Mouse (Mus musculus) frontal cortex, postnatal 25 days (tissue): Measurements from ENCODE around the gene Ska2.

Source experiments
- DNase-seq, 2 experiments: peaks; one replicate each; pipeline ENCODE4 v3.0.0; 2022; ENCODE audit warnings: low spot score in 2 of 2

Gene Ska2

DNA sequence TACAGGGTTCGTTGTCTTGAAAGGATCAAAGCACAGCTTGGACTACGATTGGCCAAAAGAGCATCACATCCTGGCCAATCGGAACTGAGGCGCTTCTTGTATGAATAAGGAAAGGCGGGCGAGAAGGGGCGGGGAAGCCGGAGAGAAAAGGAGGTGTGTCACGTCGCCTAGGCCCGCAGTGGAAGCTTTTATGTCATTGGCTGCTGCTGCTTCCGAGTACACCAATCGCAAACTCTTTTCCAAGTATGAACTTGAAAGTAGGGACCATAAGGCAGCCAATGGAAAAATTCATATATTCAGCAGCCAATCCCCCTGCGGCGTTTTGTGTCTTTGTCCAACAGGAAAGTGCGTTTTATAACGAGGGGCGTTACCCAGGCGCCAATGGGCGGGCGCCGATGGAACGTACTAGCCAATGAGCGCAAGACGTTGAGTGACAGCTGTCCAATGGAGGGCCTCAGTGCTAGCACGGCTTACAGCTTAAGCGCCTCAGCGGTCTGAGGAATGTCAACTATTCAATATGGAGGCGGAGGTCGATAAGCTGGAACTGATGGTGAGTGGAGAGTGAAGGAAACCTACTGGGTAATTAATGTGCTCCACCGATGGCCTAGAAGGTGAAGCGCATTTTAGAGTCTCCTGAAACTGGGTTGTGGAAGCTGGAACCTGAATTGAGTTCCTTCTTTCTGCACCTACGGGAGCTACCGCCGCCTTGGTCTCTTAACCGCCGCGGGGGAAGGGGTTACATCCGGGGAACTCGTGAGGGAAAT lies at the start of gene Ska2:
Gene Ska2 (plus strand): TSS at position 480 of the 764 bp plus-strand sequence.
- DNase-seq: peak; percentile 95 to 96

GRCm38 (mm10) chr11:87060410-87060809 lies 48.6 kb upstream of the Ska2 start:
- no peak for DNase-seq

GRCm38 (mm10) chr11:87062087-87062486 lies 46.9 kb upstream of the Ska2 start:
- no peak for DNase-seq

GRCm38 (mm10) chr11:87073343-87073865 lies 35.6 kb upstream of the Ska2 start:
- peak; percentile 59 to 60 for DNase-seq

DNA sequence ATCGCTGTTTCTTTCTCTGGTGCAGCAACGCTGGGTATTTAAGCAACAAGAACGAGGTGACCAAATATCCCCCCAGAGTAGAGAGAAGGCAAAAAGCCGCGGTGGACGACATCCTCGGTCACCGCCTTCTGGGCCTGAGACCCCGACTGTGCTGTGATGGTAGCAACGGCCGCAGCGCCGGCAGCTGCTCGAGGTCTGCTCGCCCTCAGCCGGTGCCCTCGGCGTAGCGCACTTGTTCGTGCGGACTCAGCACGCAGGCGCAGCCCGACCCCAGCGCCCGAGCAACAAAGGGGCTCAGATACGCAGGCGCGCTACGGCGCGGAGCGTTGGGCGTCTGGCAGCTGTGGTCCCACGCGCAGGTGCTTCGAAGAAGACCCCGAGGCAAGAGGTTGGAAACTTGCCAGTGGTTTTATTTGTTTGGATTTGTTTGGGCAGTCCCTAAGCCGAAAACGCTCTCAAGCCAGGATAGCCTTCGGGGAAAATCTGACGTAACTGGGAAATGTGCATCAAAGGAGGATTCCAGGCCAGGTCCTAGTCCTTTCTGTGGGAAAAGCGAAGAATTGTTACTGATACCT lies 35.1 kb upstream of the Ska2 start, which contains the start of gene Gdpd1:
Gene Gdpd1 (minus strand): TSS at position 197 of the 575 bp plus-strand sequence.
- peak; percentile 78 to 83 for DNase-seq

- DNase-seq: no peak
These were observed 25.3 kb upstream of the Ska2 start for GRCm38 (mm10) chr11:87083712-87084111.

GRCm38 (mm10) chr11:87085461-87085860 lies 23.6 kb upstream of the Ska2 start:
- DNase-seq: no peak

DNA sequence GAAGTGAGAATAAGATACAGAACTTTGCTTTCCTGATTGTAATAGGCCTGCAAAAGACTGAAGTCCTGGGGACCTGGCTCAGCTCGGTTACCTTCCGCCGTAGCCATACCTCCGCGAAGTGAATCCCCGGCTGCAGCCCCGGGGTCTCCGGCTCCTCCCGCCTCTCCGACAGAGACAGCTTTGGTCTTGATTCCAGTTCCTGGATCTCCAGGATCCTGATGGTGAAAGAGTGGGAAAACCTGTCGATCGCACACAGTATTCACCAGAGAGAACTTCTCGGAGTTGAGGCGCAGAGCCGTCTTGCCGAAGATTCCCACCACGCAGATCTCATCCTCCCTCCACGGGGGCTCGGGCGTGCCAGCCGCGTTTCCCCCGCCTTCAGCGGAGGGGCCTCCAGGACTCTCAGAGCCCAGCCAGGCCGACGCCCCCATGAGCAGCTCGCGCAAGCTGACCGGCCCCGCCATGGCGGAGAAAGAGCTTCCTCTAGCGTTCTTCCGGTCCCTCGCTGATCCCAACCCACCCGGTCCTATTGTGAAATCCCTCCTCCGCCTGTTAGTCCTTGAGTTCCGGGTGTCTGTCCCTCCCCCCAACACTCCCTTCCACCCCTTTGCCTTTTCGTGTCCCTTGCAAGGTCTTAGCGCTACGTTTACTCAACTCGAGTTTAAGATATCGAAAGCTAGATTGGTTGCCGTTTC lies 22.6 kb upstream of the Ska2 start, which contains the start of gene Smg8:
Gene Smg8 (minus strand): TSS at position 485 of the 695 bp plus-strand sequence.
- DNase-seq: peak; percentile 67 to 69

GRCm38 (mm10) chr11:87087142-87087541 lies 21.9 kb upstream of the Ska2 start:
- DNase-seq: no peak

GRCm38 (mm10) chr11:87108409-87108754 lies 652 bp upstream of the Ska2 start, which contains the start of gene Prr11:
Gene Prr11, minus strand, starts transcription at chr11:87108708.
- DNase-seq: no peak

DNA sequence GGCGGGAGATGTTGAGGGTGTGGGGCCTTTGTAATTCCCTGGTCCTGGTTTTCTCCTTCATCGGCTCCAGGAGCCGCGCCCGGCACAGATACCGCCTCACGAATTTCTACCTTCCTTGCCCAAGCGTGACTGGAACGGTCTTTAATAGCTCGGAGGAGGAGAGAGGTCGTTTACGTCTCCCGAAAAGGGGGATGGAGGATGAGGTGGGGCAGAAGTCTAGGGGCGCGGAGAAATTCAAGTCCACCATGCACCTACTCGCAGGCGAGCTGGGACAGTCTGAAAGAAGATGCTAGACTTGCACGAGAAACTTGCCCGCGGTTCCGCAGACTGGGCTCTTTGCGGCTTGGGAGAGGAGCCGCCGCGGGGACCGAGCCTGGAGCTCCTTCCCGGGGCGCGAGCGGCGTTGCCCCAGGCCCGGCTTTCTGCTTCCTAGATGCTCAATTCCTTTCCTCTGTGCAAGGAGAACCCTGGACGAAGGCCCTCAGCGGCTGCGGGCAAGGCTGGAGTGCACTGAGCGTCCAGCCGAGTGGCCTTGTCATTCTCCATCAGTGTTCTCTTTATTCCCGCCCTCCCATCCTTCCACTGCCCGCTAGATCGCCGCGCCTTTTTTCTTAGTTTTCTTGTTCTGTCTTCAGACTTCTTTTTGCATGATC lies 611 bp downstream of the Ska2 start:
- no peak for DNase-seq

DNA sequence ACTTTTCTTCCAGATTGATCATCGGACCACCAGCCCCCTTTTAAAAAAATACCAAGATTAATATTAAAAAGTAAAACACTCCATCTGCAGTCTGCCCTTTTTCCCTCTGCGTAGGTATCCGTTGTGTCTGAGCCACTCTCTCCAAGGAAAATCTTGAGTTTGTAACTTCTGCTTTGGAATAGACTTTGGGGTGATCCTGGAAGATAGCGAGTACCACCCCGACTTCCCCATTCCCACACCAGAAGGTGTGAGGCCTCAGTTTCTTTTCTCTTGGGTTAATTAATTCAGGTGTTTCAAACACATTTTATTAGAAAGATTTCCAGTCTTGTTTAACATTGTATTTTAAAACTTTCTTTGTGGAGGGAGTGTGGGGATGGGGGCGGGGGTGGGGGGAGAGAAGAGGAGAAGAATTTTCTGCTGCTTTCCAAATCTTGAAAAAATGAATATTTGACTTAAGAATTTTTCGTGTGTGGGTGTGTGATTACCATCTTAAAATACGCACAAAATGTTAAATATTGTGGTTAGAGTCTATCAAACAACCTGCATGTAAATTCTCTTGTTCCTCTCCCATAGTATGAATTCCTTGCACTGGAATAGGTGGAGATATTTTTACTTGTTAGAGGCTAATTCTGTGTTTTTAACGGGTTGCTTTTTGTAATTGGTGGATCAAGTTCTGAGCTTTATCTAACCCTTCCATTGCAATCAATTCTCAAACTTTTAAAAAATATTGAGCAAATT lies 1.3 kb downstream of the Ska2 start:
- no peak for DNase-seq

- DNase-seq: no peak
These were observed 12.8 kb downstream of the Ska2 start for GRCm38 (mm10) chr11:87121864-87122263.

DNA sequence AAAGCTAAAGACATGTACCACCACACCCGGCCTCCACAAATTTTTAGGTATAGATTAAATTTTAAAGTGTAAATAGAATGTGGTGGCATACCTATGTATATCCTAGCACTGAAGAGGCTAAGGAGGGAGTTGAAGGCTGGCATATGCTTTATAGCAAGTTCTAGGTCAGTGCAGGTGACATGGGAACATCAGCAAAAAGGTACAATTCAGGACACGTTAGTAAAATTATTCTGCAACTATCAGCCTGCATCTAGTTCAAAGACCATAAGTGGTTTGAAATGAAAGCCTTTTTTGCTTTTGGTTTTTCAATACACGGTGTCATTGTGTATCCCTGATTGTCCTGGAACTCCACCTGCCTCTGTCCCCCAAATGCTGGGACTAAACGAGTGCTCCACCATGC lies 16.5 kb downstream of the Ska2 start:
- no peak for DNase-seq

GRCm38 (mm10) chr11:87126281-87126823 lies 17.3 kb downstream of the Ska2 start:
- no peak for DNase-seq

DNA sequence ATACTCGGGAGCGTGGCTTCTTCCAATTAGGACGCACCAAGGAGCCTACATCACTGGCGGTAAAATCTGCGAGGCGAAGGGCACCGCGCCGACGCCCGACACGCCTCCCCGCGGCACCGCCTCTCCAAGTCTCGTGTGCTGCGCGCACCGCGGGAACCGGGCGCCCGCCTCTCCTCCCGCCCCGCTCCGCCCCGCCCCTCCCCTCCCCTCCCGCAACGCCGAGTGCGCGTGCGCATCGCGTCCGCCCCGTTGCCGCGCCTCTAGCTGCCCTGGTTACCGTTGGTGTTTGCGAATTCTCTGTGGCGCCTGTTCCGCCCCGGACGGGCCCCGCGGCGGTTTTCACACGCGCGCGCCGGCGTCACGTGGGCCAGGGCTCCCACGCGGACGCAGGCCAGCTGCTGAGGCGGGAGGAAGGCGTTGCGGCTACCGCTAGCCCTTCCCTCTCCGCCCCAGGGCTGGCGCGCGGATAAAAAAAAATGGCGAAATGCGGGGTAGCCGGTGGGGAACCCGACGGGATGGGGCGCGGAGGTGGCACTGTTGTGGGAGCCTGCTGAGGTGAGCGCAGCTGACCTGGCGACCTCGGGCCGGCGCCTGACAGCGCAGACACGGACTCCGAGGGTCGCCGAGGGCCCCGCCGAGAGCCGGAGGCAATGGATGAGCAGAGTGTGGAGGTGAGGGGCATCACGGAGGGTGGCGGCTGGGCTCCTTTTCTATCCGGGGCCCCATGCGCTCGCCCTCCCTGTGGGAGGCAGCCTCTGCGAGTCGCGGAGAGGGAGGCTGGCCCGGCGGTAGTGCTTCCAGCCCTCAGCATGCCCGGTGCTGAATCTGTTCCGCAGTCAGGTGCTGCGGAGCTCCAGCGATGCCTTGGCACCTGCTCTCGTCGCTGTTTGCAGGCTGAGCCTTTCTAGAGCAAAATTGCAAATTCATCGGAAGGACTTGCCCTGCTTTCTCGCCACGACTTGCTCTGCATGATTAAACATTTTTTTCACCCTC lies 18.1 kb downstream of the Ska2 start, which contains the start of gene Trim37:
Gene Trim37 (plus strand): TSS at position 254 of the 993 bp plus-strand sequence.
- peak; percentile 56 to 78 for DNase-seq

DNA sequence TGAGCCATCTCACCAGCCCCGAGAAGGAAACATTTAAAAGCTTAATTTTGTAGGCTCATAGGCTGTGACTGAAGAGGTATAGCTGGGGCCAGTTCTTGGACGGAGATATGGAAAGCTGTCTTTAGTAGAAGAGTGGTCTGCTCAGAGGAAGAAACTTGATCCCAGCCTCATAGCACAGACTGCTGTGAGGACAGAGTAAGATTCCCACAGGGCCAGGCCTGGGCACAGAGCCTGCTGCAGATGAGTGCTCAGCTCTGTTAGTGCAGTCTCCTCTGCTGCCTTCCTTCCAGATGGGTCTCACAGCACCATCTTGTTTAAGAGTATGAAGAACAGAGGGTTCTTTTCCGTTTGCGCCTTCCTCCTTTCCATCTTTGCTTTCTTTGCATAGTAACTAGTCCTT lies 27.2 kb downstream of the Ska2 start:
- no peak for DNase-seq

DNA sequence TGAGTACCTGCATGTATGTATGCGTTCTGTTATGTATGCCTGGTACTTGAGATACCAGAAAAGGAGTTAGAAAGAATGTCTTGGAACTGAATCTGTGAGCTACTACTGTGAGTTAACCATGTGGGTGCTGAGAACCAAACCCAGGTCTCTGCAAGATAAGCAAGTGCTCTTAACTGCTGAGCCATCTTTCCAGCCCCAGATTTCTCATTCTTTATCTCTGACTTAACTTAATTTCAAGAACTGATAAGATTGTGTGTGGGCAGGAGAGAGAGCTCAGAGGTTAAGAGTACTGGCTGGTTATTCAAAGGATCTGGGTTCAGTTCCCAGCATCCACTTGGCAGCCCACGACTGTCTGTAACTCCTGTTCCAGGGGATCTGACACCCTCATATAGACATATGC lies 49.0 kb downstream of the Ska2 start:
- DNase-seq: no peak

DNA sequence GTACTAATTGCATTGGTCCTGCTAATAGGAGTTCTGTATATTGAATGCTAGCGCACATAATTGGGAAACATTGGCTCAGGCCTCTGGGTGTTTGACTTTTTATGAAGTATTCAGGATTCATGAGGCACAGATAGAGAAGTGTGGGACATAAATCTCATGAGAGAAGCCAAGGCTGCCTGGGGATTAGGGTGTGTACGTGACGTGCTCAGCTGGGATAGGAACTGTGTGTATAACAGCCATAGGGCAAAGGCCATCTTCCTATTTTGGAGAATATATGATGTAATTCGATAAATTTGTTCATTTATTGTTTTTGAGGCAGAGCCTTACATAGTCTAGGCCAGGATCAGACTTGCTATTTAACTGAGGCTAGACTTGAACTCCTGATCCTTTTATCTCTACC lies 53.7 kb downstream of the Ska2 start:
- no peak for DNase-seq

DNA sequence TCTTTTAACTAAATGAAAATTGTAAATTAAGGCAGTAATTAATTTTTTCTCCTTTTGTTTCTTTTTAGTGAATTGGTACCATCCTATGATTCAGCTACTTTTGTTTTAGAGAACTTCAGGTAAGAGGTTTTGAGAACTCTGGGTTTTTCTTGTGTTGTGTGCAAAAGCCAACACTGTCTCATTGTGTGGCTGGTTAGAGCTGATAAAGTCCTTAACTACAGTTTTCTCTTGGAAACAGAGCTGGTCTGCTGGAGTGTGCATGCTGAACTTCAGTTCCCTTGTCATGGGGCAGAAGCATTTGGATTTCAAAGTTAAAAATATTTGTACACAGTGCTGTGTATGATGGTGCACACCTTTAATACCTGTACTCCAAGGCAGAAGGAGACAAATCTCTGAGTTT lies 54.7 kb downstream of the Ska2 start:
- no peak for DNase-seq
